Mouse (Mus musculus) erythroblast, embryonic 14.5 days (primary cell): Measurements from ENCODE around the gene Ddx10. TPM values are rescaled to one million over a fixed set of nuclear protein-coding genes. Genes with fewer than 3 reads are reported as not detected.

Source experiments
- H3K27me3 ChIP-seq: 2 replicates; pipeline ENCODE4 v1.6.1; 2012; ENCODE audit warnings: inconsistent platforms; ENCODE audit not compliant: control insufficient read depth
- H3K36me3 ChIP-seq: 2 replicates; pipeline ENCODE4 v1.6.1; 2012; ENCODE audit warnings: mild to moderate bottlenecking, inconsistent platforms; ENCODE audit not compliant: control insufficient read depth
- H3K4me1 ChIP-seq: 2 replicates; pipeline ENCODE4 v1.6.1; 2012; ENCODE audit warnings: inconsistent platforms; ENCODE audit not compliant: control insufficient read depth
- H3K4me3 ChIP-seq: replicated peaks from 2 replicates; pipeline ENCODE3; 2012; ENCODE audit warnings: moderate library complexity, mild to moderate bottlenecking, inconsistent platforms
- H3K9me3 ChIP-seq: 2 replicates; pipeline ENCODE4 v1.6.1; 2012; ENCODE audit warnings: low read length, inconsistent platforms, mixed read lengths; ENCODE audit not compliant: control insufficient read depth
- GATA1 ChIP-seq: IDR thresholded peaks from 2 replicates; pipeline ENCODE4 v1.6.1; 2012; ENCODE audit warnings: low read length, inconsistent platforms, mixed read lengths
- TAL1 ChIP-seq: IDR thresholded peaks from 3 replicates; pipeline ENCODE4 v1.6.1; 2012; ENCODE audit warnings: low read length, inconsistent platforms, mixed read lengths
- polyA plus RNA-seq: library from polyadenylated mRNA; stranded (reverse); fragments of >175 nt; gene quantifications from 2 replicates; pipeline ENCODE4 v1.2.3, GENCODE M21; 2012

Gene Ddx10
- polyA plus RNA-seq, 1 experiment = 0.11 TPM

DNA sequence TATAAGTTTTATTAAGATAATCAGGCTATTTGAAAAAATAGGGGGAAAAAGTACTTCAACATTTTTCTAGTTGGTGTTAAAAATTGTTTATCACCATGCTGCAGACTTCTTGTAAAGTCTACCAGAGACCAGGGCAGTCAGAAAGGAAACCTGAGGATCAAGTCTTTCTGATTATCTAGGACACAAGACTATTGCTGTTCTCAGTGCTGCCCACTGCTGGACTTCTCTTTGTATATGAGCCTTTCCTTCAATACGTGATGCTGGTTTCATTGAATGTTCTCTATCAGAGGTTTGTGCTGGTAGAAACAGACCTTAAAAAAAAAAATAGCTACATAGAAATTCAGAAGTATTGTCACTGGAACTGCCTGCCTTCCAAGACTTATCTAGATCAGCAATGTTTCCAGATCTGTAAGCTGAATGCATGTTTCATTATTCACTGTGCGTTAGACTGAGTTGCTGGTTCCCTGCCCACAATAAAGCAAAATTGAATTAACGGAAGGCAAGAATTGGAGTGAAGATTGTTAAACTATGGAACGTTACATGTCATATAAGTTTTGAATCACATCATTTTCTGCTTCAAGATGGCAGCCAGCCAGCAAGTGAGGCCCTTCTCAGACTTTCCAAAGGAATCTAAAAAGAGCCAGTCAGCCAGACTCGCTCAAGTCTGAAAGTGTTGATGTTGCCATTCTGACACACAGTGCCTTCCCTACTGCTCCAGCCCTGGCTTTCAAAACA lies 21.0 kb upstream of the Ddx10 start:
- TF ChIP-seq TAL1 = no peak
- TF ChIP-seq GATA1 = no peak
- no peaks in the 10 kb centered on the region for H3K36me3 ChIP-seq

DNA sequence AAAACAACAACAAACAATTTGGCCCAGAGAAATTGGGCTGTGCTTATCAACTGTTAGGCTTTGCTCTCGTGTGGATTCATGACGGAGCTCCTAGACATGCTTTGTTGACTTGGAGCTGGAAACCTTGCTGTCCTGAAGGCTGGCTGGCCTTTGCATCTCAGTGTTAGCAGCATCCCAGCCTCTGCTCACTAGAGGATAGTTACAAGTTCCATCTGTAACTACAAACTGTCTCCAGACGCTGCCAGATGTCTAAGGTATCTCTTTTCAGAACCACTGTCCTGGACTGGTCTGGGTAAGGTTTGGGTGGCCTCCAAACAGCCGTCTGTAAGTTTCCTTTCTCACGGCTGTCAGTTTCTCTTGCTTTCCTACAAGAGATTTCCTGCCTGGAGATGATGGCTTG lies 20.2 kb upstream of the Ddx10 start:
- Histone ChIP-seq H3K9me3 (no peaks in the 10 kb centered on the region), H3K27me3 (no peaks in the 10 kb centered on the region), H3K4me3 (no peak overlapping the region), H3K4me1 (no peaks in the 10 kb centered on the region), H3K36me3 (no peaks in the 10 kb centered on the region)
- TF ChIP-seq GATA1 (no peak), TAL1 (no peak)

More for the DNA sequence above, 21.0 kb upstream of the Ddx10 start:
- H3K4me3 ChIP-seq = no peak overlapping the region
- no peaks in the 10 kb centered on the region for H3K4me1 ChIP-seq
- no peaks in the 10 kb centered on the region for H3K9me3 ChIP-seq
- no peaks in the 10 kb centered on the region for H3K27me3 ChIP-seq

GRCm38 (mm10) chr9:53265589-53265988 lies 17.7 kb upstream of the Ddx10 start:
- Histone ChIP-seq H3K36me3 (no peaks in the 10 kb centered on the region), H3K27me3 (no peaks in the 10 kb centered on the region), H3K9me3 (no peaks in the 10 kb centered on the region), H3K4me1 (no peaks in the 10 kb centered on the region), H3K4me3 (no peak overlapping the region)
- TF ChIP-seq GATA1 = no peak
- no peak for TF ChIP-seq TAL1

GRCm38 (mm10) chr9:53264387-53264786 lies 16.5 kb upstream of the Ddx10 start:
- no peaks in the 10 kb centered on the region for H3K4me1 ChIP-seq
- TF ChIP-seq GATA1 (no peak), TAL1 (no peak)
- H3K9me3 ChIP-seq = no peaks in the 10 kb centered on the region
- no peaks in the 10 kb centered on the region for H3K27me3 ChIP-seq
- H3K4me3 ChIP-seq = no peak overlapping the region
- H3K36me3 ChIP-seq = no peaks in the 10 kb centered on the region

GRCm38 (mm10) chr9:53258199-53258598 lies 10.3 kb upstream of the Ddx10 start:
- no peaks in the 10 kb centered on the region for H3K9me3 ChIP-seq
- no peaks in the 10 kb centered on the region for H3K36me3 ChIP-seq
- H3K27me3 ChIP-seq = no peaks in the 10 kb centered on the region
- H3K4me3 ChIP-seq = no peak overlapping the region
- no peak for TF ChIP-seq GATA1
- H3K4me1 ChIP-seq = no peaks in the 10 kb centered on the region

- H3K27me3 ChIP-seq = no peaks in the 10 kb centered on the region
- TF ChIP-seq GATA1 (no peak), TAL1 (no peak)
- H3K4me1 ChIP-seq = no peaks in the 10 kb centered on the region
- H3K9me3 ChIP-seq = no peaks in the 10 kb centered on the region
- H3K4me3 ChIP-seq = no peak overlapping the region
- H3K36me3 ChIP-seq = no peaks in the 10 kb centered on the region
These were observed 9.9 kb upstream of the Ddx10 start for GRCm38 (mm10) chr9:53257772-53258171.

- no peak for TF ChIP-seq GATA1
- no peak for TF ChIP-seq TAL1
- Histone ChIP-seq H3K9me3 (no peaks in the 10 kb centered on the region), H3K27me3 (no peaks in the 10 kb centered on the region), H3K4me1 (no peaks in the 10 kb centered on the region), H3K4me3 (no peak overlapping the region), H3K36me3 (no peaks in the 10 kb centered on the region)
These were observed 8.9 kb upstream of the Ddx10 start for GRCm38 (mm10) chr9:53256690-53257305.

DNA sequence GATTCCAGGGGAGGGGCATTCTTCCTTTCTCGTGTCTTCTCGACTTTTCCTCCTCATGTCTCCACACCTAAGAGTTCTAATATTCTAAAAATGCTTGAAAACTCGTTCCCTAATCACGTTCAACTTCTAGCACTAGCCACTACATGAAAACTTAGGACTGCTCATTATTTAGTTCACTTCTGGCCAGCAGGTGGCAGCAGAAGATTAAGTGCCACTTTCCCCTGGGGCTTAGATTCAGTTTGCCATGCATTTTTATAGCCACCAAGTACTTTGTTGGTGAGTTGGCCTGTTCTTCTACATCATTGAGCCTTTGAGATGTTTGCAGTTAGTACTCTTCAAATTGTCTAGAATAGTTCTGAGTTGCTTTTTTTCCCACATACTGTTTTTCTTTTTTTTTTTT lies 6.5 kb upstream of the Ddx10 start:
- Histone ChIP-seq H3K9me3 (no peaks in the 10 kb centered on the region), H3K4me3 (no peak overlapping the region), H3K4me1 (no peaks in the 10 kb centered on the region), H3K36me3 (no peaks in the 10 kb centered on the region), H3K27me3 (no peaks in the 10 kb centered on the region)
- TF ChIP-seq TAL1 (no peak), GATA1 (no peak)

GRCm38 (mm10) chr9:53247516-53247915 lies 337 bp downstream of the Ddx10 start:
- Histone ChIP-seq H3K27me3 (no peaks in the 10 kb centered on the region), H3K9me3 (no peaks in the 10 kb centered on the region), H3K4me1 (peaks cover 23% of the 10 kb centered on the region), H3K36me3 (no peaks in the 10 kb centered on the region; the same call in 1 of the 2 replicates), H3K4me3 (peak overlapping the region; percentile 85)
- TF ChIP-seq GATA1 (no peak), TAL1 (no peak)
